17 mouse cellular contexts compared by ENCODE assay signal in genomic region chr9:77461371-77461915, GRCm38 (mm10).
A peak's percentile ranks its signal among the peaks of the same experiment; 100 is the strongest.
DNase-seq lines count a peak whose midpoint lies in the region; ATAC-seq and TF ChIP-seq lines count a peak whose summit lies in the region.
"Had no signal": no experiment of that assay in that cellular context is flagged by ENCODE, and none has a peak within 500 bp of the region (broad histone marks: within the 10 kb centered on the region; RNA-seq: fewer than 3 reads in every experiment).

No protein-coding gene starts in this region.

- TF ChIP-seq CTCF in kidney, adult 2 months (conservative IDR thresholded peaks at IDR 0.05; ENCODE audit: insufficient read depth, insufficient read length, low read depth, low read length): no peak

- H3K4me3 ChIP-seq in heart, embryonic 15.5 days: no peak overlapping the region
- no peak overlapping the region for H3K4me3 ChIP-seq in embryonic facial prominence, embryonic 15.5 days (replicated peaks)
- H3K4me3 ChIP-seq in kidney, adult 2 months (ENCODE audit: insufficient read depth, low read depth, low read length): no peak overlapping the region
- H3K4me3 ChIP-seq: lung, embryonic 15.5 days; midbrain, embryonic 12.5 days; myocyte had no signal

- H3K27me3 ChIP-seq in heart, embryonic 15.5 days: no peaks in the 10 kb centered on the region
- H3K27me3 ChIP-seq in embryonic facial prominence, embryonic 15.5 days: no peaks in the 10 kb centered on the region
- H3K27me3 ChIP-seq in kidney, adult 2 months (replicated peaks; ENCODE audit: control insufficient read depth, insufficient read depth, low read length): no peaks in the 10 kb centered on the region
- H3K27me3 ChIP-seq: lung, embryonic 15.5 days; midbrain, embryonic 12.5 days; Patski had no signal

- intact Hi-C loops in heart, postnatal 10 days (cut with DNase I): no loop called here

- 0 out of 2 replicates have a peak, but pooled peaks cover 7% of the 10 kb centered on the region for H3K36me3 ChIP-seq in heart, embryonic 15.5 days
- H3K36me3 ChIP-seq in embryonic facial prominence, embryonic 15.5 days: peaks cover 3% of the 10 kb centered on the region; the same call in 1 of the 2 replicates
- H3K36me3 ChIP-seq in kidney, adult 2 months (ENCODE audit: control insufficient read depth, insufficient read depth, low read length): no peaks in the 10 kb centered on the region
- H3K36me3 ChIP-seq: lung, embryonic 15.5 days had no signal

- no peak overlapping the region for H3K4me2 ChIP-seq in heart, embryonic 15.5 days
- no peak overlapping the region for H3K4me2 ChIP-seq in embryonic facial prominence, embryonic 15.5 days (replicated peaks)
- H3K4me2 ChIP-seq: lung, embryonic 15.5 days; midbrain, embryonic 12.5 days had no signal

- H3K27ac ChIP-seq in heart, embryonic 15.5 days: peak overlapping the region; percentile 61
- no peak overlapping the region for H3K27ac ChIP-seq in embryonic facial prominence, embryonic 15.5 days (replicated peaks)
- peak overlapping the region; percentile 57 for H3K27ac ChIP-seq in kidney, adult 2 months (ENCODE audit: insufficient read depth, low read depth, low read length)
- H3K27ac ChIP-seq: hindbrain, postnatal 0 days; lung, embryonic 15.5 days; midbrain, embryonic 12.5 days had no signal

- TF ChIP-seq POLR2A in kidney, adult 2 months (IDR thresholded peaks at IDR 0.05; ENCODE audit: low read depth, low read length): no peak

- WGBS in heart, embryonic 15.5 days: 67% methylated on average over 9 of the region's 9 CpGs
- 66% methylated on average over 9 of the region's 9 CpGs for WGBS in embryonic facial prominence, embryonic 15.5 days
- WGBS in kidney, adult 2 months: 34% methylated on average over 9 of the region's 9 CpGs

- DNase-seq in heart, postnatal 10 days: no peak
- DNase-seq in kidney, adult 2 months: peak; percentile 90
- DNase-seq in kidney, postnatal 14 days: peak; percentile 77
- no peak for DNase-seq in ovary, postnatal 10 days (ENCODE audit: low spot score)
- DNase-seq: adrenal gland, postnatal 25 days; cerebellum, adult 18-20 months; cerebellum, postnatal 36 days; heart, postnatal 14 days; retina, postnatal 1 day had no signal

- H3K9ac ChIP-seq in heart, embryonic 15.5 days: no peak overlapping the region
- H3K9ac ChIP-seq in embryonic facial prominence, embryonic 15.5 days: no peak overlapping the region
- H3K9ac ChIP-seq: lung, embryonic 15.5 days; midbrain, embryonic 12.5 days had no signal

- H3K4me1 ChIP-seq in heart, embryonic 15.5 days (replicated peaks): peaks cover 42% of the 10 kb centered on the region
- peaks cover 18% of the 10 kb centered on the region for H3K4me1 ChIP-seq in embryonic facial prominence, embryonic 15.5 days
- H3K4me1 ChIP-seq in kidney, adult 2 months (ENCODE audit: control insufficient read depth, insufficient read depth, low read length): peaks cover 18% of the 10 kb centered on the region; the same call in 1 of the 2 replicates

- no peaks in the 10 kb centered on the region for H3K9me3 ChIP-seq in heart, embryonic 15.5 days (replicated peaks)
- no peaks in the 10 kb centered on the region for H3K9me3 ChIP-seq in embryonic facial prominence, embryonic 15.5 days (replicated peaks)
- H3K9me3 ChIP-seq: lung, embryonic 15.5 days; midbrain, embryonic 12.5 days had no signal

- ATAC-seq in heart, embryonic 15.5 days (replicated peaks; ENCODE audit: insufficient number of reproducible peaks, insufficient read depth, low FRiP score, low read depth): no peak
- ATAC-seq in embryonic facial prominence, embryonic 15.5 days (ENCODE audit: insufficient number of reproducible peaks, low FRiP score, low TSS enrichment, low read depth): 0 out of 2 replicates have a peak, but pooled peaks have one; percentile 7
- ATAC-seq in erythroblast, adult 5-6 weeks (replicated peaks; ENCODE audit: low FRiP score, poor library complexity, severe bottlenecking): no peak
- ATAC-seq: hindbrain, postnatal 0 days; Patski had no signal

Comparison
In these comparisons a context has a peak if more than half of its experiments do, and no peak if none do; other contexts are left out.
1. DNase-seq: peak in kidney, adult 2 months (single experiment) and kidney, postnatal 14 days (single experiment); none in heart, postnatal 10 days (0 of 2) and ovary, postnatal 10 days (single experiment).